Mouse (Mus musculus): Measurements from ENCODE around the gene 4930558C23Rik.

DNA sequence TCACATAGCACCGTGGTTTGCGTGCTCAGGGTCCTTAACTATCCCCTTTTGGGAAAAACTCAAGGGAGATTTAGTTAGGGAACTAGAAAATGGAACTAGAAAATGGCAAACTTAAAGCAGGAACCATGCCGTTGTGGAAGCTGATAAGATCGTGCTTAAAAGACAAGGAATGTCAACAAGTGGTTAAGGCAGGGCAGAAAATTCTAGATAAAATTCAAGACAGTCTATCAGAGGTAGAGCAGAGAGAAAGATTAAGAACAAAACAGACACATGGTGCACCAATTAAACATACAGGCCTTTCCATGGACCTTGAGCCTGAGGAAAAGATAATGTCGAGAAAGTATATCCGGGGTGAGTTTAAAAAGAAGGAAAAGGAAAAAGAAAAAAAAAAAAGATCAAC, 15.2 kb upstream of the 4930558C23Rik start:
- TF ChIP-seq CTCF (conservative IDR thresholded peaks at IDR 0.05; ENCODE audit: low read length), result no peak
- no peak for TF ChIP-seq NANOG (IDR thresholded peaks at IDR 0.05; ENCODE audit: borderline replicate concordance, low read length)
- TF ChIP-seq POU5F1 (IDR thresholded peaks at IDR 0.05; ENCODE audit: borderline replicate concordance, low read length), result no peak
